Mouse (Mus musculus) CH12.LX (cell line): ENCODE measurements around the gene Ccdc24.

Experiments used
- CHD1 ChIP-seq: IDR thresholded peaks from 2 replicates; pipeline ENCODE4 v1.6.1; 2012; ENCODE audit warnings: low read depth, low read length, improper control_type of control experiment, inconsistent platforms
- CTCF ChIP-seq, 2 experiments: IDR thresholded peaks in 1 of 2; conservative IDR thresholded peaks in 1 of 2; 2 replicates each; pipeline ENCODE4 v1.5.1; 2011 to 2012; ENCODE audit warnings: low read depth in 2 of 2, low read length in 2 of 2, improper control_type of control experiment in 1 of 2, inconsistent platforms in 1 of 2, mild to moderate bottlenecking in 1 of 2, moderate library complexity in 1 of 2
- ELF1 ChIP-seq: IDR thresholded peaks from 2 replicates; pipeline ENCODE4 v1.6.1; 2014; ENCODE audit warnings: low read depth, mild to moderate bottlenecking, inconsistent platforms, low read length, improper control_type of control experiment
- GABPA ChIP-seq: IDR thresholded peaks from 2 replicates; pipeline ENCODE4 v1.6.1; 2012; ENCODE audit warnings: low read depth, low read length, improper control_type of control experiment, inconsistent platforms; ENCODE audit not compliant: insufficient replicate concordance
- JUN ChIP-seq: IDR thresholded peaks from 2 replicates; pipeline ENCODE4 v1.6.1; 2011; ENCODE audit warnings: low read depth, mild to moderate bottlenecking, low read length, improper control_type of control experiment, moderate library complexity; ENCODE audit not compliant: insufficient read depth
- MEF2A ChIP-seq: IDR thresholded peaks from 2 replicates; pipeline ENCODE4 v1.6.1; 2014; ENCODE audit warnings: low read depth, mild to moderate bottlenecking, inconsistent platforms, low read length, improper control_type of control experiment, borderline replicate concordance
- NRF1 ChIP-seq: IDR thresholded peaks from 2 replicates; pipeline ENCODE4 v1.6.1; 2014; ENCODE audit warnings: low read depth, mild to moderate bottlenecking, inconsistent platforms, low read length, improper control_type of control experiment, moderate library complexity
- POLR2A ChIP-seq: IDR thresholded peaks from 2 replicates; pipeline ENCODE4 v1.6.1; 2011; ENCODE audit warnings: low read depth, mild to moderate bottlenecking, improper control_type of control experiment, low read length
- POLR2AphosphoS2 ChIP-seq: IDR thresholded peaks from 2 replicates; pipeline ENCODE4 v1.6.1; 2011; ENCODE audit warnings: low read depth, low read length, improper control_type of control experiment
- SMC3 ChIP-seq: IDR thresholded peaks from 2 replicates; pipeline ENCODE4 v1.6.1; 2011; ENCODE audit warnings: low read depth, low read length, improper control_type of control experiment
- USF1 ChIP-seq: IDR thresholded peaks from 2 replicates; pipeline ENCODE4 v1.6.1; 2014; ENCODE audit warnings: low read depth, mild to moderate bottlenecking, inconsistent platforms, low read length, improper control_type of control experiment
- ZKSCAN1 ChIP-seq: IDR thresholded peaks from 2 replicates; pipeline ENCODE4 v1.6.1; 2012; ENCODE audit warnings: low read depth, inconsistent platforms, low read length, improper control_type of control experiment, borderline replicate concordance

DNA sequence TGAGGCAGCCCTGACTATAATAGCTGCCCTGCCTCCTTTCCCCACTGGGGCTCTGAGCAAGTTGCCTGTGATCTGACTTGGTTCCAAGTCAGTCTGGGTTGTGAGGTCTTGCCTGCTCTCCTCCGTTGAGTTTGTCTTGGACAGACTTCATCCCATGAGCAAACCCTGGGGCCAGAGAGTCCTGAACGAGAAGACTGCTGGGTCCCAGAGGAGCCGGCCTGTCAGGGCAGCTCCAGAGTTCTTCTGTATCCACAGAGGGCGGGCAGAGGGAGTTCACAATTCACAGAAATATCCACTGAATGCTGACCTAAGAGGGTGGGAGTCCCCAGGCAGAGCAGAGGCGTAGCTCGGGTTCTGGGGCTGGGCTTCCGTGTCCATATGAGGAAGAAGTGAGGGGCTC, 21.5 kb downstream of the Ccdc24 start:
- no peak for TF ChIP-seq CHD1
- no peak for TF ChIP-seq CTCF (conservative IDR thresholded peaks at IDR 0.05 in 1 of 2, IDR thresholded peaks at IDR 0.05 in 1 of 2; ENCODE audit: low read depth in 2 of 2, low read length in 2 of 2)
- TF ChIP-seq POLR2A, result no peak
- no peak for TF ChIP-seq ELF1
- TF ChIP-seq POLR2AphosphoS2, result no peak
- TF ChIP-seq MEF2A, result no peak
- TF ChIP-seq JUN, result no peak
- no peak for TF ChIP-seq NRF1
- no peak for TF ChIP-seq USF1
- TF ChIP-seq SMC3, result no peak
- no peak for TF ChIP-seq GABPA
- no peak for TF ChIP-seq ZKSCAN1
